Mouse (Mus musculus): ENCODE data around the gene Mmp23.
"Not testable (repeated sequence)": the region's sequence is repeated elsewhere in the genome, so short reads cannot be mapped to it uniquely, and the experiment has no call there.

Gene Mmp23

GRCm38 (mm10) chr4:155654456-155655298 is 1.5 kb upstream of the Mmp23 start:
- DNase-seq (ENCODE audit: low spot score in 2 of 2): peak; percentile 23 to 65

- no peak for DNase-seq (ENCODE audit: low spot score in 2 of 2)
Observed at GRCm38 (mm10) chr4:155654183-155654455, 935 bp upstream of the Mmp23 start.

GRCm38 (mm10) chr4:155653451-155654182 is 433 bp upstream of the Mmp23 start:
- DNase-seq (ENCODE audit: low spot score in 2 of 2): no peak

- DNase-seq (ENCODE audit: low spot score in 2 of 2): no peak
Observed at GRCm38 (mm10) chr4:155652283-155653085, 700 bp downstream of the Mmp23 start.

DNA sequence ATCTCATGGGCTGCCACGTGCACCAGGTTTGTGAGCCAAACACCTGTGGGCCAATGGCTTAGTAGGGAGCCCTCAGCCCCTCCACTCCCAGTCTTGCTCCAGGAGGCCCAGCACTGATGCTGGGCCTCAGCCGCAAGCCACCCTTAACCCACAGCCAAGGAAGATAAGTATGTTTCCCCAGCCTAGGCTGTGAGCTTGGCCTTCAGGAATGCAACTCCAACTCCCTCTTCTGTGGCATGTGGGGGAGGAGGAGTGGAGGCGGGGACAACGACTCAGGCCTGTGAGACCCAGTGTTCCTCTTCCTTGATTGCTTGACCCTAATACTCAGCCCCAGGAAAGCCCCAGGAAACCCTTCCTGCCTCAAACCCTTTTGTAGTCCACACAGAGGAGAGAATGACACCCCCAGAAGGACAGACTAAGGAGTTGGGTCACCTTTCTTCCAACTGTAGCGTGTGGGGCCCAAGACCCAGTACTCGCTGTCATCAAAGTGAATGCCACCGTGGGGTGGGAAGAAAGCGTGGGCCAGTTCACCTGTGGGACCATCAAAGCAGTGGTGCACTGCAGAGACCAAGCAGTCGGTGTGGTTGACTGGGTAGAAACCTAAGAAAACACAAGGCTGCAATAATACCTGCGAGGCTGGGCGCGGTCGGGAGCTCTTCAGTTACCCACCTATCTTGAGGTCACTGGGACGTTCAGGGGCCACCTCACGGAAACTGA is 1.5 kb downstream of the Mmp23 start:
- DNase-seq (ENCODE audit: low spot score in 2 of 2): peak in 1 of 2 experiments; percentile 16

DNA sequence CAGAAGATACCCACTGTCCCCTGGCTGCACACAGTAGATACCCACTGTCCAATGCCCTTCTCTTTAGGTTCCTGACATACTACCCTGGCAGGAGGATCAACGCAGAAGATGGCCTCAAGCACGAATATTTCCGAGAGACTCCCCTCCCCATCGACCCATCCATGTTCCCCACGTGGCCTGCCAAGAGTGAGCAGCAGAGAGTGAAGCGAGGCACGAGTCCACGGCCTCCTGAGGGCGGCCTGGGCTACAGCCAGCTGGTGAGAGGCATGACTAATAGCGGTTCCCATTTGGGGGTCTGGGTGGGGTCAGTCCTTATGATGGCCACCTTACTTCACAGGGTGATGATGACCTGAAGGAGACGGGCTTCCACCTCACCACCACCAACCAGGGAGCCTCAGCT is 3.8 kb downstream of the Mmp23 start:
- no peak for DNase-seq (ENCODE audit: low spot score in 2 of 2)

DNA sequence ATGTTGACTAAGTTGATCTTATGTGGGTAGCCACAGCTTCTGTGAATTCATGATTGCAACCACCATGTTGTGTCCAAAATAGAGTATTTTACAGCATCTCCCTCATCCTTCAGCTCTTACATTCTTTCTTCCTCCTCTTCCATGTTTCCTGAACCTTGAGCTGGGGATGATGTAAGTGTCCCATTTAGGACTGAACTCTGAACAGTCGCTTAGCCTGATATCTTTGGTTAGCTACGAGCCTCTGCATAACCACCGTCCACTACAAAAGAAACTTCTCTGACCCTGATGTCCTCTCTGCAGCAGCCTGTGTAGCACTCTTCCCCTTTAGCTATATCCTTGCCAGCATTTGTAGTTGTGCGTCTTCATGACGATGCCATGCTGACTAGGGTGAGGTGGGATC is 7.5 kb downstream of the Mmp23 start:
- no peak for DNase-seq (ENCODE audit: low spot score in 2 of 2)

DNA sequence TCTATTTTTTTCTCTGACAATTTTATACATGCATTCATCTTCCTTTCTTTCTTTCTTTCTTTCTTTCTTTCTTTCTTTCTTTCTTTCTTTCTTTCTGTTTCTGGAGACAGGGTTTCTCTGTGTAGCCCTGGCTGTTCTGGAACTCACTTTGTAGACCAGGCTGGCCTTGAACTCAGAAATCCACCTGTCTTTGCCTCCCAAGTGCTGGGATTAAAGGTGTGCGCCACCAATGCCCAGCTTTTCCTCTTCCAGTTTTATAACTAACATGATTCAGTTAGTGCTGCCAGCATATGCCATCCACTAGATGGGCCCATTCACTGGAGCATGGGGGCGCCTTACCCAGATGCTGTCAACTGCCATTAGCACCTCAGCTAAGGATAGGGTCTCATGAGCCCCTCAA is 7.9 kb downstream of the Mmp23 start, which contains the start of gene Gm10563:
Gm10563 (minus strand) TSS at position 101 of the 400 bp plus-strand sequence.
- DNase-seq (ENCODE audit: low spot score in 2 of 2): not testable (repeated sequence)

GRCm38 (mm10) chr4:155643531-155643930 is 9.7 kb downstream of the Mmp23 start:
- DNase-seq (ENCODE audit: low spot score in 2 of 2): no peak

DNA sequence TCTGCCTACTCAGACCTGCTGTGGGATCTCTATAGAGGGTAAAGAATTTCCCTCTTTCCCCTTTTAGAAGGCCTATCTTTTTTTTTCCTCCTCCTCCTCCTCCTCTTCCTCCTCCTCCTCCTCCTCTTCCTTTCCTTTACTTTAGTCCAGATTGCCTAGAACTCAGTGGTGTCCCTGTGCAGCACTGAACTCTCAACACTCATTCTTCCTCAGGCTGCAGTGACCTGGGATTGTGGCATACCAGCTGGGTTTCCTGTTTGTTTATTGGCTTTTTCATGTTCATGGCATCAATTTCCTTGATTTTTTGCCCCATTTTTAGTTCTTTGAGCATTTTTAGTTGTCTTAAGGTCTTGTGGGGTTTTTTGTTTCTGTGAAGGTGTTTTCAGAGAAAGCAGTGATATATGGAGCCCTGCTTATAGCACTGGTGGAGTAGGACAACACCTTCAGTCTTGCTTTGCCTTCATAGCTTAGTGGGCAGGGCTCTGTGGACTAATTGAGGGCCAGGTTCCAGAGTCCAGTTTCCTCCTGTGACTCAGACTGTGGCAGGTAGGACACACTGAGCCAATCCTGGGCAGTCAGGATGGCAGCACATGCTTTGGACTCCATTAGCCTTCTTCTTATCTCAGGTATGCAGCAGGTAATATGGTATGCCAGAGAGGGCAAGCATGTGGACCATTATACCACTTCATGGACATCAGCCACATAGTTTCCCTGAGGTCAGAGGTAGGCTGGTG is 17.3 kb downstream of the Mmp23 start:
- DNase-seq (ENCODE audit: low spot score in 2 of 2): no peak

- DNase-seq (ENCODE audit: low spot score in 2 of 2): no peak
Observed at GRCm38 (mm10) chr4:155630267-155630666, 22.9 kb downstream of the Mmp23 start.

DNA sequence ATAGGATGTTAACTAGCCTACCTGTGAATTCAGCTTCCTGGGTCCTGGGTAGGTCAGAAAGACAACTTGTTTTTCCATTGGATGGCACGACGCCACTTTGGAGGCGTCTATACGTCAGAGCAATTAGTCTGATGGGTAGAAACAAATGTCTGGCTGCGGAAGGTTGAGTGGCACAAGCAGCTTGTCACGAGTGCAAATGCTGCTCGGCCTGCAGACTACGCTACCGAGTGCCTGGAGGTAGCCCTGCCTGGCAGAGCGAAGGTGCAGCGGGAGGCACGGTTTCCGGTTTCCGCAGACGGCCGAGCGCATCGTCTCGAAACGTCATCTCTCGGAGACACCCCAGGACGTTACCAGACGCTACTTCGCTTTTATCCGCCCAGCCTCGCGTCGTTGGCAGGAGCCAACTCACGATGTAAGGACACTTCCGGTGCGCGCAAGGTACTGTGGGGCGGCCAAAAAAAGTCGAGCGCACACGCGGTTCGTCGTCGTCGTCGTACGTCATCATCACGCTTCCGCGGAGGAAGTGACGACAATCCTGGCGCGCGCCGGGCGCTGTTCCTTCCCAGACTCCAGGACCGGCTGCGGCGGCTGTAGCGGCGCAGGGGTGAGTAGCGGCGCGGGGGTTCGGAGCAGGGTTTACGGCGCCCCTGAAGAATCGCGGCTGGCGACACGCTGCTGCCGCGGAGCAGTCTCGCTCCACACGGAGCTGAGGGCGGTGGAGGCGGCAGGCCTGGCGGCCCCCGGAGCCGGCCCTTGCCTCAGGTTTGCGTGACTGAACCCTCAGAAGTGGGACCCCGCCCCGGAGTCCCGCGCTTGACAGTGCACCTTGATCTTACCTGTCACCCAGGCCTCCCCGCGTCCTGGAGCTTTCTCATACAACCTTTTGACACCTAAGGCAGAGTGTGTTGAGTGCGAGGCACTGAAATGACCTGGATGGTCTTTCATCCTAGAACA is 28.6 kb downstream of the Mmp23 start, which contains the start of gene Cdk11b:
Cdk11b (plus strand) TSS at position 517 of the 954 bp plus-strand sequence.
- peak; percentile 91 to 95 for DNase-seq (ENCODE audit: low spot score in 2 of 2)

DNA sequence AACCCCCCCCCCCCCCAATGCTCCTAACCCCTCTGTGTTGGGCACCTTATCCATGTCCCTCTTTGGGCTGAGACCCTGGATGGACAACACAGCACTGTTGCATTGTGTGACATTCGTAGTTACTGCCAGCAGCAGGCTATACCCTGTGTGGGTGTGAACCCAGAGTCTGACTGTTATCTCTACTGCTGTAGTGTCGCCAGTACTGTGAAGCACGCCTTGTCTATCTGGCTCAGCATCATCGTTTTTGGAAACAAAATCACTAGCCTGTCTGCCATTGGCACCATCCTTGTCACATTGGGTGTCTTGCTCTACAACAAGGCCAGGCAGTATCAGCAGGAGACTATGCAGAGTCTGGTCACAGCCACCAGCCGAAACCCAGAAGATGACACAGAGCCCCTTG is 34.9 kb downstream of the Mmp23 start:
- no peak for DNase-seq (ENCODE audit: low spot score in 2 of 2)

DNA sequence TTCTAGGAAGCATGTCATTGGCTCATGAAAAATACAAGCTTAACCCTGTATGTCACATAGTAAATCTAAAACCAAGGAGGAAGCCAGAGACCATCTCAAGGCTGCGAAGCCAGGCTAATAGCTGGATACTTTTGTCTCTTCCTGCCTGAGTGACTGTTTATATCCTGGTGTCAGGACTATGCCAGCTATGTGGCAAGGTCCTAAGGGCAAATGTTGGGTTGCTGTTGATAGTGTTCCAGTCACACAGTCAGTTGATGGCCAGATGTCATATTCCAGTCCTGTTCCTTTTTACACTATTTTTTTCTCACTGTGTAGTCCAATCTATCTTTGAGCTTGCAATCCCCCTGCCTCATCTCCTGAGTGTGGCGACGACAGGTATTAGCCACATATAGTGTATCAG is 39.9 kb downstream of the Mmp23 start:
- no peak for DNase-seq (ENCODE audit: low spot score in 2 of 2)

GRCm38 (mm10) chr4:155611860-155612259 is 41.3 kb downstream of the Mmp23 start:
- DNase-seq (ENCODE audit: low spot score in 2 of 2): no peak

DNA sequence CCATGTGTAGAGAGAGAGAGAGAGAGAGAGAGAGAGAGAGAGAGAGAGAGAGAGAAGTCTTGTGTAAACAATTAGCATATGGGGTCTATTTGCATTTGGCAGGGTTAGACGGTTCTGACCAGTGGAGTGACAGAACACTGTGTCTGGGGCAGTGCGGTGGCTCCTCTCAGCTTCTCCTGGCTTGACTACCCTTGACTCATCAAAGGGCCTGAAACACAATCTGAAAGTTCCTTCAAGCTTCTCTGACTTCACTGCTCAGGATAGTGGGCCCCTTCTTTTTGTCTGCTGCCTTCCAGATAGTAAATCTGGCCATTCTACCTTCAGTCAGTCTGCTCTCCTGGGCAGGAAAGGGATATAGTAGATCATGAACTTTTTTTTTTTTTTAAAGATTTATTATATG is 46.4 kb downstream of the Mmp23 start:
- no peak for DNase-seq (ENCODE audit: low spot score in 2 of 2)

DNA sequence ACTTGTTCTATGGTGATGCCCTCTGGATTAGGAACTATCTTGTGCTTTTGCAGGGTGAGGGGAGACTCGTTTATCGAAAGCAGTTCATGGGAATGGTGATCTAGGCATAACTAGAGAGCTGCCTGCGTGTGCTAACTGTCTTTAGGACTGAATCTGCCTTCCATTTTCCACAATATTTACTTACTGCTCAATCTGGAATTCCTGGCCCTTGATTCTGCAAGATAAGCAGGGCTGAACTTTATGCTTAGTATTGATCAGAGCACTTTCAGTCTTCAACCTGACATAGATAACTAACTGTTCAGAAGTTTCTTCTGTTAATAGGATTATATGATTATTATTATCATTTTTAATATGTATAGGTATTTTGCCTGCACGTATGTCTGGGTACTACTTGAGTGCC is 48.1 kb downstream of the Mmp23 start:
- no peak for DNase-seq (ENCODE audit: low spot score in 2 of 2)

- no peak for DNase-seq (ENCODE audit: low spot score in 2 of 2)
Observed at GRCm38 (mm10) chr4:155603801-155604200, 49.4 kb downstream of the Mmp23 start.

GRCm38 (mm10) chr4:155602753-155603152 is 50.4 kb downstream of the Mmp23 start:
- no peak for DNase-seq (ENCODE audit: low spot score in 2 of 2)

GRCm38 (mm10) chr4:155601997-155602456 is 51.2 kb downstream of the Mmp23 start:
- no peak for DNase-seq (ENCODE audit: low spot score in 2 of 2)
